Mouse (Mus musculus) CD4-positive, CD25-positive, alpha-beta regulatory T cell, adult 4 months (primary cell): ENCODE results near the gene Akr1b3. TPM values are rescaled to one million over a fixed set of nuclear protein-coding genes. Genes with fewer than 3 reads are reported as not detected.
"Not testable (repeated sequence)": the region's sequence is repeated elsewhere in the genome, so short reads cannot be mapped to it uniquely, and the experiment has no call there.

ENCODE experiments used
- ATAC-seq: one replicate; pipeline ENCODE4 v1.8.0; 2017
- polyA plus RNA-seq, 2 experiments: library from polyadenylated mRNA; unstranded; fragments of 100-300 nt; shearing (Covaris generic); gene quantifications; one replicate each; pipeline ENCODE4 v1.2.1; 2017

Gene Akr1b3
- 100 to 1,000 TPM; 382 to 479 TPM for polyA plus RNA-seq

- ATAC-seq, result peak; percentile 91
Measured at GRCm38 (mm10) chr6:34316854-34317771, at the start of gene Akr1b3. TSS of gene Akr1b3 (minus strand) at chr6:34317478.

- peak; percentile 84 for ATAC-seq
Measured at GRCm38 (mm10) chr6:34364217-34365136, 47.2 kb upstream of the Akr1b3 start.

- ATAC-seq, result no peak
Measured at GRCm38 (mm10) chr6:34355841-34356240, 38.6 kb upstream of the Akr1b3 start.

GRCm38 (mm10) chr6:34355349-34355747, 38.1 kb upstream of the Akr1b3 start:
- ATAC-seq, result no peak

- no peak for ATAC-seq
Measured at GRCm38 (mm10) chr6:34354354-34355348, 37.4 kb upstream of the Akr1b3 start.

GRCm38 (mm10) chr6:34353658-34354353, 36.5 kb upstream of the Akr1b3 start, which contains the start of gene Akr1b8:
TSS of gene Akr1b8 (plus strand) at chr6:34354119.
- ATAC-seq, result no peak

- ATAC-seq, result no peak
Measured at GRCm38 (mm10) chr6:34352401-34352800, 35.1 kb upstream of the Akr1b3 start.

GRCm38 (mm10) chr6:34351481-34351880, 34.2 kb upstream of the Akr1b3 start:
- not testable (repeated sequence) for ATAC-seq

- no peak for ATAC-seq
Measured at GRCm38 (mm10) chr6:34350037-34350699, 32.9 kb upstream of the Akr1b3 start.

GRCm38 (mm10) chr6:34346096-34346898, 29.0 kb upstream of the Akr1b3 start:
- peak; percentile 85 for ATAC-seq

GRCm38 (mm10) chr6:34344935-34345334, 27.7 kb upstream of the Akr1b3 start:
- no peak for ATAC-seq

GRCm38 (mm10) chr6:34344135-34344850, 27.0 kb upstream of the Akr1b3 start:
- ATAC-seq, result no peak

- no peak for ATAC-seq
Measured at GRCm38 (mm10) chr6:34343426-34343825, 26.1 kb upstream of the Akr1b3 start.

- ATAC-seq, result no peak
Measured at GRCm38 (mm10) chr6:34342476-34342875, 25.2 kb upstream of the Akr1b3 start.

- no peak for ATAC-seq
Measured at GRCm38 (mm10) chr6:34341991-34342390, 24.7 kb upstream of the Akr1b3 start.

GRCm38 (mm10) chr6:34337799-34338198, 20.5 kb upstream of the Akr1b3 start:
- no peak for ATAC-seq

GRCm38 (mm10) chr6:34334673-34335072, 17.4 kb upstream of the Akr1b3 start:
- ATAC-seq, result no peak

GRCm38 (mm10) chr6:34331804-34332203, 14.5 kb upstream of the Akr1b3 start:
- not testable (repeated sequence) for ATAC-seq

- ATAC-seq, result no peak
Measured at GRCm38 (mm10) chr6:34331379-34331778, 14.1 kb upstream of the Akr1b3 start.
